Mouse (Mus musculus): ENCODE data around the gene Eif3g.

DNA sequence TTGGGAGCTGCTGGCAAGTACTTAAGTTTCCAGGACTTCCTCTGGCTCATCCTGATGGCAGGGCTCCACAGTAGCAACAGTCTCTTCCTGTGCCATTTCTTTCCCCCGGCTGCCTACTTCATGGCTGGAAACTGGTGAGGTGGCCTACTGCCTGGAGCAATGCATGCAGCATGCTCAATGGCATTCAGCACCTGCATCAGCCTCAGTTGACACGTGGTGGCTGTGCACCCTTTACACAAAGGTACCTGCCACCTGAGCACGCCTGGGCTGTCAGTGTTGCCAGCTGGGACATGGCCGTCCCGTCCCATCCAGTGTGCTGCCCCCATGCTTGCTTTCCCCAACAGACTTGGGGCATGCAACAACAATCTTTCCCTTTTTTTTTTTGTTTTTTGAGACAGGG, 5.4 kb downstream of the Eif3g start:
- TF ChIP-seq CTCF (IDR thresholded peaks at IDR 0.05; ENCODE audit: low read depth, low read length) (no peak), POLR2A (IDR thresholded peaks at IDR 0.05; ENCODE audit: insufficient read depth, low read length) (no peak)
